Mouse (Mus musculus): ENCODE measurements around the gene Pus10. TPM values are rescaled to one million over a fixed set of nuclear protein-coding genes. Genes with fewer than 3 reads are reported as not detected.

The Pus10 gene
- total RNA-seq (2023), result 21.4 to 29.7 TPM (median 27.6 TPM) in 4 replicates

DNA sequence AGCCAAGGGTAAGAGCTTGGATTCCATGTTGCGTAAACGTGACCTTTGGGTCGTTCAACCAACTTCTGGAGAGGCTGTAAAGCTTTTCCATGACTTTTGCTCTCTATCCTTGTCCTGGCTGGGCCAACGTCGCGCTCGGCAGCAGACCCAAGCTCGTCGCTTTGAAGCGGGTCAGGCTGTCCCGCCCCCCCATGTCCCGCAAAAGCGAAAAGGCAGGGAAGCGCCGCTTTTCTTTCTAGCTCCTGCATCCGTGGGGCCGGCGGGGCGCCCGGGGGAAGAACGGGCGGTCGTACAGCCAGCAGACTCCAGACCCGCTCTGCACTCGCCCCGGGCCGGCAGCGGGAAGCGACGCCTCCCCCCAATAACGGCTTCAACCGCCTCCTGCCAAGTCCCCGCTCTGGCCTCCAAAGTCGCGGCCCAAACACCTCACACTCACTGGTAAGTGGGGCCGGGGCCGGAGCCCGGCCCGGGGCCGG is at the start of gene Pus10:
Pus10 (plus strand) TSS at position 364 of the 476 bp plus-strand sequence.

GRCm38 (mm10) chr11:23632945-23633878 is 32.3 kb upstream of the Pus10 start, which contains the start of gene 0610010F05Rik:
0610010F05Rik (minus strand) TSS chr11:23633639.

DNA sequence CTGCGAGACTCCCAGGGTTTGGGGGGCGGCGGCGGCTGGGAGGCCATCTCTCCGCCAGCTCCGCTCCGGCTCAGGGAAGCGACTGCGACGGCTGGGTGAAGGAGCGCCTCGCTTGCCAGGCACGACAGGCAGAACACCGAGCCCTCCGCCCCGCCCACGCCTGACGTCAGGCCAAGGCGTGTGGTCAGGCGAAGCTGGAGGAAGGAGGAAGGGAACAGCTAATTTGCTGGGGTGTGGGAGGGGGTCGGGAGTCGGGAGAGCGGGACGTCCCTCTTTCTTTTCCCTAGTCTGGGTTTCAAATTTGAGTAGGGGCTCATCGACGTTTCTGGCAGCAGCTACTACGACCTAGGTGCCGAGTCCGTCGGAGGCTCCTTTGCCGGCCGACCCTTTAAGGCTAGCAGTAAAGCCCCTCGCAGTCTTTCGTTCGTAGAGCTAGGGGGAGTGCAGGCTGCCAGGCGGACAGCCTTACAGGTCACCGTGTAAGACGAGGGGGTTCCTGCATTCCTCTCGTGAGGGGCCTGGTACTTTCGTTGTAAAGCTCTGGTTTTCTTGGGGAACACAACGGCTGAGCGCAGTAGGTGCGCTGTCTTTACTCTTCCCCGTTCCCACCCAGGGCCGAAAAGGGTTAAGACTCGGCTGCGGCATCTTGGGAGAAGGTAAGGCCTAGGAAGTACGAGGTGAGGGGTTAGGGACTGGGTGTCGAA is 476 bp downstream of the Pus10 start, which contains the start of gene Pex13:
Pex13 (minus strand) TSS at position 162 of the 704 bp plus-strand sequence.

GRCm38 (mm10) chr11:23770760-23771506 is 105.5 kb downstream of the Pus10 start, which contains the start of gene Rel:
Rel (minus strand) TSS chr11:23770970.

Other genes with a start within 250 kb of the Pus10 start
- 56.1 to 67.1 TPM (median 59.1 TPM) in 4 replicates for gene Ahsa2, start 167.6 kb upstream of the Pus10 start, total RNA-seq (2023)
- not detected in 4 replicates for gene 1700093K21Rik, start 144.5 kb upstream of the Pus10 start, total RNA-seq (2023)
- gene 0610010F05Rik, start 32.0 kb upstream of the Pus10 start, total RNA-seq (2023), result 4.1 to 7.3 TPM (median 5.6 TPM) in 4 replicates
- gene Pex13, start 285 bp downstream of the Pus10 start, total RNA-seq (2023), result 16.2 to 25.6 TPM (median 21.3 TPM) in 4 replicates
- gene Rel, start 105.3 kb downstream of the Pus10 start, total RNA-seq (2023), result 301 to 304 TPM (median 301 TPM) in 4 replicates
- gene Papolg, start 229.6 kb downstream of the Pus10 start, total RNA-seq (2023), result 36.8 to 39.9 TPM (median 38.5 TPM) in 4 replicates

Measured in B cell, adult 62 days (primary cell).